Mouse (Mus musculus) erythroblast, embryonic 14.5 days (primary cell): ENCODE data around the gene Tmem62.

Source experiments
- GATA1 ChIP-seq: IDR thresholded peaks from 2 replicates; pipeline ENCODE4 v1.6.1; 2012; ENCODE audit warnings: low read length, inconsistent platforms, mixed read lengths
- TAL1 ChIP-seq: IDR thresholded peaks from 3 replicates; pipeline ENCODE4 v1.6.1; 2012; ENCODE audit warnings: low read length, inconsistent platforms, mixed read lengths

DNA sequence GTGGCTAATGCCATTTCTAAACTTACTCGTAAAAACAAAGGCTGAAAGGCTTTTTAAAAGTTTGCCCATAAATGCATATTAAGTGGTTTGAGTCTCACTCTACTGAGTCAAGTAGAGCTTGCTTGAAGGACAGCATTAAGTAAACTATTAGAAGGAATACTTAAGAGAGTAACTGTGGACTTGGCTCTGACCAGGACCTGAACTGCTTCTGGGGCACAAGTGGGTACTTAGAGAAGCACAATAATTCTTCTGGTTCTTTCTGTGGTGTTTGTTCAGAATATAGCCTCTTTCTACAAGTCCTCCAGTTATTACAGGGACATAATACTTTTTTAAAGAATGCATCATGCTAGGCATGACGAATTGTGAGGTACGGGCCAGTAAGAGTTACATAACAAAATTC, 11.3 kb upstream of the Tmem62 start:
- TF ChIP-seq GATA1 = no peak
- no peak for TF ChIP-seq TAL1
